Comparison of ENCODE assay signal across 24 mouse cellular contexts in the genomic region with DNA sequence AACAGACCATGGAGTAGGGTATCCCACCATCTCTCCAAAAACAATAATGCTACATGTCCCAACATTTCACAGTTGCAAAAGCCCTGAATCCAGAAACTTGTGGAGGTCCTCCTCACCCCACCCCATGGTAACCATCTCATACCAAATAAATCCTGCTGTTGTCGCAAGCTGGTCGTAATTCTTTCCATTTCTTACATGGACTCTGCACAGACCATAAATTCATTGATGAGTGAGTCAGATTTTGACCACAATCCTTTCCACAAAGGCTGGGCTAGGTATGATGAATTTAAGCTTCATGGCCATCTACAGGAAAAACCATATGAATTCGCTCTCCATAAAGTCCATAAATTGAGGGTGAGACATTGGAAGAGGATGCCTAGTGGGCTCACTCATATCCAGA. TPM values are rescaled to one million over a fixed set of nuclear protein-coding genes. Genes with fewer than 3 reads are reported as not detected.
A peak's percentile ranks its signal among the peaks of the same experiment; 100 is the strongest.
DNase-seq lines count a peak whose midpoint lies in the region; TF ChIP-seq lines count a peak whose summit lies in the region.
"Had no signal": no experiment of that assay in that cellular context is flagged by ENCODE, and none has a peak within 500 bp of the region (broad histone marks: within the 10 kb centered on the region; RNA-seq: fewer than 3 reads in every experiment).

No protein-coding gene starts in this region.

- H3ac ChIP-seq in C2C12 (ENCODE audit: control insufficient read depth, insufficient read length, low read depth), result no peak overlapping the region

- intact Hi-C loops in left cerebral cortex, postnatal 10 days (cut with DNase I), result no loop called here

- no peak for TF ChIP-seq POLR2A in embryonic fibroblast, embryonic 13.5 days (IDR thresholded peaks at IDR 0.05; ENCODE audit: low read depth, low read length)
- TF ChIP-seq POLR2A in kidney, adult 2 months (IDR thresholded peaks at IDR 0.05; ENCODE audit: low read depth, low read length), result no peak

- H3K4me1 ChIP-seq in embryonic fibroblast, embryonic 13.5 days (ENCODE audit: control insufficient read depth, insufficient read depth, low read length), result no peaks in the 10 kb centered on the region; the same call in 1 of the 2 replicates
- no peaks in the 10 kb centered on the region for H3K4me1 ChIP-seq in kidney, adult 2 months (ENCODE audit: control insufficient read depth, insufficient read depth, low read length)
- H3K4me1 ChIP-seq: forebrain, embryonic 12.5 days had no signal

- WGBS in kidney, adult 2 months, result 72% methylated on average over 3 of the region's 3 CpGs

- no peak for TF ChIP-seq CTCF in C2C12 (IDR thresholded peaks at IDR 0.05; ENCODE audit: control insufficient read depth, insufficient read depth, insufficient read length)
- TF ChIP-seq CTCF in embryonic fibroblast, embryonic 13.5 days (IDR thresholded peaks at IDR 0.05; ENCODE audit: borderline replicate concordance, insufficient read depth, low read length), result no peak
- no peak for TF ChIP-seq CTCF in kidney, adult 2 months (conservative IDR thresholded peaks at IDR 0.05; ENCODE audit: insufficient read depth, insufficient read length, low read depth, low read length)

- DNase-seq in 3T3-L1 (ENCODE audit: low read depth, low spot score) (peak; percentile 9), NIH3T3 (ENCODE audit: low read depth) (peak; percentile 49), liver (no peak)
- DNase-seq in kidney, adult 2 months, result no peak
- no peak for DNase-seq in left cerebral cortex, postnatal 10 days (ENCODE audit: extremely low spot score in 1 of 2, low spot score in 2 of 2)
- no peak for DNase-seq in urinary bladder, postnatal 4 days (ENCODE audit: low spot score in 2 of 2)
- DNase-seq: adrenal gland, adult 8-10 months; adrenal gland, postnatal 14 days; adrenal gland, postnatal 36 days; B cell, adult 2 months; cerebellum, adult 11-12 months; cerebellum, adult 2 months; cerebellum, adult 9-10 months; cerebellum, postnatal 10 days; cerebellum, postnatal 25 days had no signal

- H3K79me3 ChIP-seq in C2C12 (ENCODE audit: low read depth), result no peaks in the 10 kb centered on the region

- H3K36me3 ChIP-seq in C2C12 (ENCODE audit: control insufficient read depth, insufficient read depth), result no peaks in the 10 kb centered on the region
- no peaks in the 10 kb centered on the region for H3K36me3 ChIP-seq in kidney, adult 2 months (ENCODE audit: control insufficient read depth, insufficient read depth, low read length)
- H3K36me3 ChIP-seq: embryonic facial prominence, embryonic 10.5 days; embryonic facial prominence, embryonic 12.5 days; forebrain, embryonic 10.5 days; forebrain, embryonic 12.5 days; G1E had no signal

- no peaks in the 10 kb centered on the region for H3K27me3 ChIP-seq in C2C12 (ENCODE audit: control insufficient read depth, insufficient read depth, insufficient read length)
- H3K27me3 ChIP-seq in kidney, adult 2 months (replicated peaks; ENCODE audit: control insufficient read depth, insufficient read depth, low read length), result peaks cover 1% of the 10 kb centered on the region; the same call in 1 of the 2 replicates
- H3K27me3 ChIP-seq: embryonic facial prominence, embryonic 12.5 days; forebrain, embryonic 12.5 days had no signal

- H3K4me3 ChIP-seq in C2C12 (ENCODE audit: insufficient read depth, poor library complexity, severe bottlenecking), result no peak overlapping the region
- H3K4me3 ChIP-seq in embryonic fibroblast, embryonic 13.5 days (ENCODE audit: insufficient read depth, low read length), result no peak overlapping the region
- no peak overlapping the region for H3K4me3 ChIP-seq in kidney, adult 2 months (ENCODE audit: insufficient read depth, low read depth, low read length)
- H3K4me3 ChIP-seq: embryonic facial prominence, embryonic 10.5 days; embryonic facial prominence, embryonic 12.5 days; erythroblast, embryonic 14.5 days; forebrain, embryonic 10.5 days; forebrain, embryonic 12.5 days had no signal

- no peaks in the 10 kb centered on the region for H3K79me2 ChIP-seq in C2C12 (ENCODE audit: control insufficient read depth, insufficient read depth)

- H3K27ac ChIP-seq in embryonic fibroblast, embryonic 13.5 days (ENCODE audit: insufficient read depth, low read length), result peak overlapping the region; percentile 4; the same call in 1 of the 2 replicates
- no peak overlapping the region for H3K27ac ChIP-seq in kidney, adult 2 months (ENCODE audit: insufficient read depth, low read depth, low read length)
- H3K27ac ChIP-seq: embryonic facial prominence, embryonic 10.5 days; embryonic facial prominence, embryonic 12.5 days; forebrain, embryonic 10.5 days; forebrain, embryonic 12.5 days had no signal

TF ChIP-seq in C2C12, 6 proteins besides CTCF, POLR2A, EP300 and RAD21:
- TF ChIP-seq CEBPB (IDR thresholded peaks at IDR 0.05; ENCODE audit: low read depth) (peak; percentile 75), FOSL1 (IDR thresholded peaks at IDR 0.05; ENCODE audit: insufficient read depth, low read length, poor library complexity, severe bottlenecking) (peak; percentile 90), MYOG (IDR thresholded peaks at IDR 0.05; ENCODE audit: control insufficient read depth, extremely low read depth, insufficient read length) (no peak), MYOD1 (IDR thresholded peaks at IDR 0.05; ENCODE audit: control insufficient read depth, insufficient read length, low read depth) (peak; percentile 42), MAX (IDR thresholded peaks at IDR 0.05) (no peak)
TF ChIP-seq in C2C12: peak in this region for 3.

RNA-seq across cellular contexts. Expression of gene Foxc1, which starts 42.0 kb away (rescaled TPM):
- 4.1 TPM for polyA plus RNA-seq in C2C12 (2012; fragmentation: generic; extraction: Trizol)
- 14.4 and 19.7 TPM in 2 replicates for polyA plus RNA-seq in embryonic fibroblast, embryonic 13.5 days (2011; ENCODE audit: insufficient read length, low read depth, missing spikeins)
- 3.7 and 5.2 TPM in 2 replicates for polyA plus RNA-seq in kidney, adult 2 months (2012; rRNA removed)
- total RNA-seq in left cerebral cortex, postnatal 10 days (2021), result 1 to 10 TPM; 5.5 to 6.7 TPM
- polyA plus RNA-seq: activated CD4-positive, CD25-positive, alpha-beta regulatory T cell, adult 4 months; erythroblast, embryonic 14.5 days; G1E had no signal

Comparison
In these comparisons a context has a peak if more than half of its experiments do, and no peak if none do; other contexts are left out.
1. DNase-seq: peak in 3T3-L1 (single experiment) and NIH3T3 (single experiment); none in kidney, adult 2 months (single experiment), left cerebral cortex, postnatal 10 days (0 of 2), urinary bladder, postnatal 4 days (0 of 2) and liver (single experiment).